13 mouse cellular contexts compared by ENCODE assay signal in genomic region chr8:84967532-84968304, GRCm38 (mm10). TPM values are rescaled to one million over a fixed set of nuclear protein-coding genes. Genes with fewer than 3 reads are reported as not detected.
DNase-seq lines count a peak whose midpoint lies in the region; ATAC-seq and TF ChIP-seq lines count a peak whose summit lies in the region.
"Had no signal": no experiment of that assay in that cellular context is flagged by ENCODE, and none has a peak within 500 bp of the region (broad histone marks: within the 10 kb centered on the region; RNA-seq: fewer than 3 reads in every experiment).

No protein-coding gene starts in this region.

- no peak for ATAC-seq in forebrain, embryonic 13.5 days
- ATAC-seq in forebrain, postnatal 0 days = no peak
- ATAC-seq in lung, embryonic 14.5 days (ENCODE audit: insufficient read depth) = no peak
- ATAC-seq in liver, embryonic 16.5 days (ENCODE audit: low read depth) = no peak
- ATAC-seq: activated CD4-positive, CD25-positive, alpha-beta regulatory T cell, adult 4 months; CD4-positive, CD25-positive, alpha-beta regulatory T cell, adult 4 months; midbrain, embryonic 15.5 days had no signal

- no peak for TF ChIP-seq CTCF in forebrain, postnatal 0 days (IDR thresholded peaks at IDR 0.05; ENCODE audit: low read depth)
- no peak for TF ChIP-seq CTCF in lung, embryonic 14.5 days (IDR thresholded peaks at IDR 0.05; ENCODE audit: low read depth)

- WGBS in forebrain, embryonic 13.5 days = 88% methylated on average over 13 of the region's 13 CpGs
- WGBS in forebrain, postnatal 0 days = 87% methylated on average over 13 of the region's 13 CpGs
- 87% methylated on average over 13 of the region's 13 CpGs for WGBS in lung, embryonic 14.5 days
- WGBS in liver, embryonic 16.5 days (ENCODE audit: insufficient replicate concordance) = 82% methylated on average over 13 of the region's 13 CpGs

- no peaks in the 10 kb centered on the region for H3K27me3 ChIP-seq in forebrain, embryonic 13.5 days
- no peaks in the 10 kb centered on the region for H3K27me3 ChIP-seq in forebrain, postnatal 0 days (ENCODE audit: insufficient read depth, low read length)
- no peaks in the 10 kb centered on the region for H3K27me3 ChIP-seq in lung, embryonic 14.5 days (ENCODE audit: insufficient read depth, low read length)
- no peaks in the 10 kb centered on the region for H3K27me3 ChIP-seq in liver, embryonic 16.5 days (ENCODE audit: control insufficient read depth, insufficient read depth, low read depth, low read length)
- H3K27me3 ChIP-seq: midbrain, embryonic 15.5 days had no signal

- H3K9ac ChIP-seq in forebrain, embryonic 13.5 days = no peak overlapping the region
- no peak overlapping the region for H3K9ac ChIP-seq in forebrain, postnatal 0 days
- H3K9ac ChIP-seq in lung, embryonic 14.5 days = 0 out of 2 replicates have a peak overlapping the region, but pooled peaks have one; percentile 17
- H3K9ac ChIP-seq in liver, embryonic 16.5 days (ENCODE audit: low read depth, low read length) = no peak overlapping the region; the same call in 1 of the 2 replicates

- no peaks in the 10 kb centered on the region for H3K9me3 ChIP-seq in forebrain, embryonic 13.5 days (replicated peaks)
- H3K9me3 ChIP-seq in forebrain, postnatal 0 days (ENCODE audit: low read length) = no peaks in the 10 kb centered on the region
- no peaks in the 10 kb centered on the region for H3K9me3 ChIP-seq in lung, embryonic 14.5 days (ENCODE audit: low read depth, low read length)
- H3K9me3 ChIP-seq in liver, embryonic 16.5 days (replicated peaks; ENCODE audit: control insufficient read depth, low read length) = no peaks in the 10 kb centered on the region
- H3K9me3 ChIP-seq: midbrain, embryonic 15.5 days had no signal

- H3K4me1 ChIP-seq in forebrain, embryonic 13.5 days = peaks cover 37% of the 10 kb centered on the region
- peaks cover 16% of the 10 kb centered on the region for H3K4me1 ChIP-seq in forebrain, postnatal 0 days (ENCODE audit: insufficient read depth)
- peaks cover 7% of the 10 kb centered on the region for H3K4me1 ChIP-seq in lung, embryonic 14.5 days (ENCODE audit: insufficient read depth)
- peaks cover 47% of the 10 kb centered on the region for H3K4me1 ChIP-seq in liver, embryonic 16.5 days (ENCODE audit: control insufficient read depth, low read depth, low read length)

- H3K27ac ChIP-seq in forebrain, embryonic 13.5 days = no peak overlapping the region
- H3K27ac ChIP-seq in forebrain, postnatal 0 days (ENCODE audit: low read depth, low read length) = no peak overlapping the region
- no peak overlapping the region for H3K27ac ChIP-seq in lung, embryonic 14.5 days (ENCODE audit: low read depth)
- H3K27ac ChIP-seq in liver, embryonic 16.5 days (ENCODE audit: low read length) = peak overlapping the region; percentile 97

- H3K36me3 ChIP-seq in forebrain, embryonic 13.5 days (ENCODE audit: poor library complexity, severe bottlenecking) = peaks cover 30% of the 10 kb centered on the region
- H3K36me3 ChIP-seq in forebrain, postnatal 0 days (ENCODE audit: insufficient read depth) = peaks cover 17% of the 10 kb centered on the region; the same call in 1 of the 2 replicates
- peaks cover 31% of the 10 kb centered on the region for H3K36me3 ChIP-seq in lung, embryonic 14.5 days (ENCODE audit: insufficient read depth)
- H3K36me3 ChIP-seq in liver, embryonic 16.5 days (ENCODE audit: control insufficient read depth, insufficient read depth) = peaks cover 27% of the 10 kb centered on the region

- H3K4me2 ChIP-seq in forebrain, embryonic 13.5 days = peak overlapping the region; percentile 88
- no peak overlapping the region for H3K4me2 ChIP-seq in forebrain, postnatal 0 days (ENCODE audit: low read depth)
- H3K4me2 ChIP-seq in lung, embryonic 14.5 days = peak overlapping the region; percentile 95
- peak overlapping the region; percentile 88 for H3K4me2 ChIP-seq in liver, embryonic 16.5 days (ENCODE audit: low read depth, low read length)

- no peak for DNase-seq in forebrain, postnatal 0 days
- no peak for DNase-seq in lung, embryonic 14.5 days
- DNase-seq in lung, postnatal 4 days = no peak
- DNase-seq in c-Kit-negative CD71-positive TER-119-positive erythroid progenitor cells, embryonic 14.5 days (ENCODE audit: low read depth, low spot score) = peak; percentile 45
- no peak for DNase-seq in gastrocnemius, postnatal 25 days
- DNase-seq in right cerebral cortex, postnatal 25 days = no peak
- DNase-seq: kidney, postnatal 10 days had no signal

- no peak overlapping the region for H3K4me3 ChIP-seq in forebrain, embryonic 13.5 days
- no peak overlapping the region for H3K4me3 ChIP-seq in forebrain, postnatal 0 days (ENCODE audit: low read depth, low read length)
- peak overlapping the region; percentile 67; the same call in 1 of the 2 replicates for H3K4me3 ChIP-seq in lung, embryonic 14.5 days (ENCODE audit: low read depth, low read length)
- H3K4me3 ChIP-seq in liver, embryonic 16.5 days (ENCODE audit: low read depth, low read length) = no peak overlapping the region

RNA-seq across cellular contexts. Expression of gene Gm49661, which starts 1.5 kb away (rescaled TPM):
- polyA plus RNA-seq in forebrain, embryonic 13.5 days (2015; fragmentation: Nextera tagmentation; extraction: Ambion mirVana) = not detected in 2 replicates
- total RNA-seq in forebrain, postnatal 0 days (2014; rRNA removed) = not detected in 2 replicates
- not detected in 2 replicates for polyA plus RNA-seq in forebrain, postnatal 0 days (2015; fragmentation: Nextera tagmentation; extraction: Ambion mirVana)
- polyA plus RNA-seq in lung, embryonic 14.5 days (2014; fragmentation: Nextera tagmentation; extraction: Ambion mirVana) = not detected in 2 replicates
- 0.45 and 1.4 TPM in 2 replicates for polyA plus RNA-seq in liver, embryonic 16.5 days (2015; fragmentation: Nextera tagmentation; extraction: Ambion mirVana)
- not detected for total RNA-seq in gastrocnemius, postnatal 25 days (2021)
- polyA plus RNA-seq: activated CD4-positive, CD25-positive, alpha-beta regulatory T cell, adult 4 months; CD4-positive, CD25-positive, alpha-beta regulatory T cell, adult 4 months; midbrain, embryonic 15.5 days had no signal

RNA-seq across cellular contexts. Expression of gene Prdx2, which starts 1.7 kb away (rescaled TPM):
- polyA plus RNA-seq in forebrain, embryonic 13.5 days (2015; fragmentation: Nextera tagmentation; extraction: Ambion mirVana) = 1,640 and 1,662 TPM in 2 replicates
- total RNA-seq in forebrain, postnatal 0 days (2014; rRNA removed) = 814 and 983 TPM in 2 replicates
- 974 and 1,110 TPM in 2 replicates for polyA plus RNA-seq in forebrain, postnatal 0 days (2015; fragmentation: Nextera tagmentation; extraction: Ambion mirVana)
- 819 and 843 TPM in 2 replicates for polyA plus RNA-seq in lung, embryonic 14.5 days (2014; fragmentation: Nextera tagmentation; extraction: Ambion mirVana)
- 1,724 and 1,773 TPM in 2 replicates for polyA plus RNA-seq in liver, embryonic 16.5 days (2015; fragmentation: Nextera tagmentation; extraction: Ambion mirVana)
- total RNA-seq in gastrocnemius, postnatal 25 days (2021) = 100 to 1,000 TPM; 192 to 200 TPM

RNA-seq across cellular contexts. Expression of gene Rnaseh2a, which starts 1.8 kb away (rescaled TPM):
- polyA plus RNA-seq in forebrain, embryonic 13.5 days (2015; fragmentation: Nextera tagmentation; extraction: Ambion mirVana) = 119 and 124 TPM in 2 replicates
- 39.8 and 42.7 TPM in 2 replicates for total RNA-seq in forebrain, postnatal 0 days (2014; rRNA removed)
- 52.2 and 56.3 TPM in 2 replicates for polyA plus RNA-seq in forebrain, postnatal 0 days (2015; fragmentation: Nextera tagmentation; extraction: Ambion mirVana)
- 117 and 121 TPM in 2 replicates for polyA plus RNA-seq in lung, embryonic 14.5 days (2014; fragmentation: Nextera tagmentation; extraction: Ambion mirVana)
- 91.6 and 98.1 TPM in 2 replicates for polyA plus RNA-seq in liver, embryonic 16.5 days (2015; fragmentation: Nextera tagmentation; extraction: Ambion mirVana)
- 10 to 100 TPM; 22.2 to 24.7 TPM for total RNA-seq in gastrocnemius, postnatal 25 days (2021)

RNA-seq across cellular contexts. Expression of gene Junb, which starts 10.8 kb away (rescaled TPM):
- polyA plus RNA-seq in forebrain, embryonic 13.5 days (2015; fragmentation: Nextera tagmentation; extraction: Ambion mirVana) = 3.4 and 4.2 TPM in 2 replicates
- total RNA-seq in forebrain, postnatal 0 days (2014; rRNA removed) = 21.9 and 22.2 TPM in 2 replicates
- polyA plus RNA-seq in forebrain, postnatal 0 days (2015; fragmentation: Nextera tagmentation; extraction: Ambion mirVana) = 10.1 and 15.9 TPM in 2 replicates
- polyA plus RNA-seq in lung, embryonic 14.5 days (2014; fragmentation: Nextera tagmentation; extraction: Ambion mirVana) = 12.8 and 15.4 TPM in 2 replicates
- polyA plus RNA-seq in liver, embryonic 16.5 days (2015; fragmentation: Nextera tagmentation; extraction: Ambion mirVana) = 10.6 and 16.5 TPM in 2 replicates
- 1 to 10 TPM; 5.1 to 6.9 TPM for total RNA-seq in gastrocnemius, postnatal 25 days (2021)

RNA-seq across cellular contexts. Expression of gene Rtbdn, which starts 20.9 kb away (rescaled TPM):
- polyA plus RNA-seq in forebrain, embryonic 13.5 days (2015; fragmentation: Nextera tagmentation; extraction: Ambion mirVana) = 1.2 and 1.8 TPM in 2 replicates
- 4.8 and 10.4 TPM in 2 replicates for total RNA-seq in forebrain, postnatal 0 days (2014; rRNA removed)
- polyA plus RNA-seq in forebrain, postnatal 0 days (2015; fragmentation: Nextera tagmentation; extraction: Ambion mirVana) = 1.7 and 3.5 TPM in 2 replicates
- polyA plus RNA-seq in lung, embryonic 14.5 days (2014; fragmentation: Nextera tagmentation; extraction: Ambion mirVana) = not detected in 2 replicates
- polyA plus RNA-seq in liver, embryonic 16.5 days (2015; fragmentation: Nextera tagmentation; extraction: Ambion mirVana) = 0.20 and 0.44 TPM in 2 replicates
- not detected for total RNA-seq in gastrocnemius, postnatal 25 days (2021)
- total RNA-seq: heart, adult 18-20 months had no signal
- polyA plus RNA-seq: activated CD4-positive, CD25-positive, alpha-beta regulatory T cell, adult 4 months; CD4-positive, CD25-positive, alpha-beta regulatory T cell, adult 4 months had no signal
